Mouse (Mus musculus): Measurements from ENCODE around the gene Doc2a. TPM values are rescaled to one million over a fixed set of nuclear protein-coding genes. Genes with fewer than 3 reads are reported as not detected.

Gene Doc2a
- polyA plus RNA-seq, 1 experiment from 2014 or later, result 7.7 TPM

DNA sequence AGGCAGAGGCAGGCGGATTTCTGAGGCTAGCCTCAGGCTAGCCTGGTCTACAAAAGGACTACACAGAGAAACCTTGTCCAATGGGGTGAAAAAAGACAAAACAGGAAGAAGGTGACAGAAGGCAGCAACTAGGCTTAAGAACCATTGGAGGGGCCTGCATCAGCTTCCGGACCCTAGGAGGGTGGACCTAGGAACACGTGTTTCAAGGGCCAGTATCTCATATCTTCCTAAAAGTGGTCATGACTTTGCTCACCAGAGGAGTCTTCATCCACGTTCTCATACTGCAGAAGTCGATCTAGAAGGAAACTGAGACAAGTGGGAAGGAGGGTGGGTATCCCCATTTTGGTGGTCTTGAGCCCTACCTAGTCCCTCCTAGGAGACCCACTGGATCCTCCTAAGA lies 13.8 kb downstream of the Doc2a start:
- Histone ChIP-seq H3K27ac (no peak overlapping the region), H3K36me3 (ENCODE audit: insufficient read depth, low read length) (peaks cover 32% of the 10 kb centered on the region), H3K4me2 (ENCODE audit: low read length) (peak overlapping the region; percentile 76), H3K4me3 (replicated peaks; ENCODE audit: low read depth, low read length) (peak overlapping the region; percentile 51), H3K27me3 (ENCODE audit: insufficient read depth, low read length) (no peaks in the 10 kb centered on the region), H3K9me3 (replicated peaks; ENCODE audit: low read length) (no peaks in the 10 kb centered on the region), H3K4me1 (replicated peaks; ENCODE audit: insufficient read depth, low read length) (peaks cover 8% of the 10 kb centered on the region; the same call in 1 of the 2 replicates), H3K9ac (ENCODE audit: low read depth, low read length) (peak overlapping the region; percentile 61; the same call in 1 of the 2 replicates)
- TF ChIP-seq CTCF (IDR thresholded peaks at IDR 0.05; ENCODE audit: low read depth), result no peak
- 63% methylated on average over 5 of the region's 5 CpGs for WGBS
- ATAC-seq (replicated peaks; ENCODE audit: low FRiP score, low read depth) (no peak), DNase-seq (ENCODE audit: low spot score) (no peak)

DNA sequence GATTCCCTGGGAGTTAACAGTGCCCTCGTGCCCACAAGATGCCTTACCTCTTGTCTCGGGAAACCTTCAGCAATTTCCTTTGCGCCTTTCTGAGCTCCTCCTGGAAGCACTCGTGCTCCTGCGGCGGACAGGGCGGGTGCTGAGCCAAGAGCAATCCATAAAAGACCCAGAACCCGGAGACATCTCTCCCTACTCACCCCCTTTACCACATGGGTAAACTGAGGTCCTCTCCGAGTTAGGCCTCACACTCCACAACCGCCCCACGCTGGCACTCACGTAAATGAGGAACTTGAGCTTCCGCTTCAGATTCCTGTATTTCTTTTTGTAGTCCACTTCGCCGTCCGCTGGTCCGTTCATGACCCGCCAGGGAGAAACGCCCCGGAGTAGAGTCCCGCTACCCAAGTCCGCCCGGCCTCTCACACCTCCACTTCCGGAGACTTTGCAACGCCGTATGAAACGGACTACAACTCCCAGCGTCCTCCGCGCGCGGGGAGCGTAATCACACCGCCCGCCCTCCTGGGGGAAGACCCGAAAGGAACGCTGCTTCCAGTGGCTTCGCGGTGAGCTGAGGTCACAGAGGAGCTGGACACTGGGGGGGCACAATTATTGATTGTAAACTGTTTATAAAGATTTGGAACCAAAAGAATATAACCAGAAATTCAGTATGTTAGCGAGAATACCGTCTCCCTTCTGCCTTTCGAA lies 14.4 kb downstream of the Doc2a start, which contains the start of gene Hirip3:
Gene Hirip3 (plus strand): TSS at position 544 of the 702 bp plus-strand sequence.
- ATAC-seq (replicated peaks; ENCODE audit: low FRiP score, low read depth) (peak; percentile 91), DNase-seq (ENCODE audit: low spot score) (peak; percentile 97)
- Histone ChIP-seq H3K9me3 (replicated peaks; ENCODE audit: low read length) (no peaks in the 10 kb centered on the region), H3K9ac (ENCODE audit: low read depth, low read length) (peak within 1 kb of the TSS; percentile 61), H3K36me3 (ENCODE audit: insufficient read depth, low read length) (peaks cover 32% of the 10 kb centered on the region), H3K27me3 (ENCODE audit: insufficient read depth, low read length) (no peaks in the 10 kb centered on the region), H3K4me3 (replicated peaks; ENCODE audit: low read depth, low read length) (peak within 1 kb of the TSS; percentile 51), H3K4me2 (ENCODE audit: low read length) (peak within 1 kb of the TSS; percentile 76), H3K27ac (peak within 1 kb of the TSS; percentile 70), H3K4me1 (replicated peaks; ENCODE audit: insufficient read depth, low read length) (peaks cover 8% of the 10 kb centered on the region; the same call in 1 of the 2 replicates)
- TF ChIP-seq CTCF (IDR thresholded peaks at IDR 0.05; ENCODE audit: low read depth), result no peak
- 1% methylated on average over 42 of the region's 42 CpGs for WGBS

GRCm38 (mm10) chr7:126862147-126862784 lies 15.1 kb downstream of the Doc2a start, which contains the start of gene Ino80e:
Gene Ino80e, minus strand, starts transcription at chr7:126862377.
- Histone ChIP-seq H3K9ac (ENCODE audit: low read depth, low read length) (peak within 1 kb of the TSS; percentile 61), H3K36me3 (ENCODE audit: insufficient read depth, low read length) (peaks cover 32% of the 10 kb centered on the region), H3K27ac (peak within 1 kb of the TSS; percentile 70), H3K9me3 (replicated peaks; ENCODE audit: low read length) (no peaks in the 10 kb centered on the region), H3K4me2 (ENCODE audit: low read length) (peak within 1 kb of the TSS; percentile 76), H3K4me1 (replicated peaks; ENCODE audit: insufficient read depth, low read length) (peaks cover 8% of the 10 kb centered on the region; the same call in 1 of the 2 replicates), H3K27me3 (ENCODE audit: insufficient read depth, low read length) (no peaks in the 10 kb centered on the region), H3K4me3 (replicated peaks; ENCODE audit: low read depth, low read length) (peak within 1 kb of the TSS; percentile 51)
- under 1% methylated on average over 41 of the region's 41 CpGs for WGBS
- ATAC-seq (replicated peaks; ENCODE audit: low FRiP score, low read depth) (peak; percentile 68), DNase-seq (ENCODE audit: low spot score) (peak; percentile 98)
- TF ChIP-seq CTCF (IDR thresholded peaks at IDR 0.05; ENCODE audit: low read depth), result no peak

DNA sequence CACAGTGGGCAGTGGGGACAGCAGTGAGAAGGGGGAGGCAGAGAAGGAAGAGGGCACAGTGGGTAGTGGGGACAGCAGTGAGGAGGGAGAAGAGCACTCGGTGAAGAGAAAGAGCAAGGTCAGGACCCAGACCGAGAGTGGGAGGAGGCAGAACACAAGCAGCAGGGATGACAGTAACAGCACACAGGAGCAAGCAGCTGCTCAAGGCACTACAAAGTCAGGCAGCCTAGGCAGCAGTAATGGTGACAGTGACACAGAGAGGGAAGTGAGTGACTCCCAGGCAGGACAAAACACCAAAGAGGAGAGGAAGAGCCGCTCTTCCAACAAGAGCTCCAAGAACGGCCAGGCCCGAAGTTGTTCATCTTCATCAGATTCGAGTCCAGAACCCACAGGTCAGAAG lies 16.6 kb downstream of the Doc2a start:
- peak overlapping the region; percentile 76 for H3K4me2 ChIP-seq (ENCODE audit: low read length)
- WGBS, result 47% methylated on average over 6 of the region's 6 CpGs
- H3K27me3 ChIP-seq (ENCODE audit: insufficient read depth, low read length), result no peaks in the 10 kb centered on the region
- ATAC-seq (replicated peaks; ENCODE audit: low FRiP score, low read depth) (no peak), DNase-seq (ENCODE audit: low spot score) (peak; percentile 19)
- peaks cover 41% of the 10 kb centered on the region for H3K36me3 ChIP-seq (ENCODE audit: insufficient read depth, low read length)
- H3K9ac ChIP-seq (ENCODE audit: low read depth, low read length), result peak overlapping the region; percentile 35
- no peaks in the 10 kb centered on the region for H3K9me3 ChIP-seq (replicated peaks; ENCODE audit: low read length)
- H3K4me1 ChIP-seq (replicated peaks; ENCODE audit: insufficient read depth, low read length), result peaks cover 8% of the 10 kb centered on the region; the same call in 1 of the 2 replicates
- H3K4me3 ChIP-seq (replicated peaks; ENCODE audit: low read depth, low read length), result no peak overlapping the region
- no peak overlapping the region for H3K27ac ChIP-seq
- TF ChIP-seq CTCF (IDR thresholded peaks at IDR 0.05; ENCODE audit: low read depth), result no peak

DNA sequence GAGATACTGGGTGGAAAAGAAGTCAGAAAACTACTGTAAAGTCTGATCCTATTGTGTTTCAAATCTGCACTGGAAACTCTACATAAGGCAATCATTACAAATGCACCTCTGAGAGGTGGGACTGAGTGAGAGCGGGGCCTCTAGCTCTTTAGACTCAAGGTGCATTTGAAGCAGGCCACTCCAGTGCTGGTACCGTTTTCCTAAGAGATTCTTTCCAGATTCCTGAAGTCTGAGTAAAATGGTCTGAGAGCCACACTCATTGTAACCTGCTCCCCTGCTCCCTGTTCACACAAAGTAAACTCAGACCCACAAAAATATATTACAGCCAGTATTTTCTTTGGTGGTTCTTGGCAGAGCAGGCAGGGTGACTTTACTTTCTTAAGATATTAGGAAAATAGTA lies 20.3 kb downstream of the Doc2a start:
- no peak for ATAC-seq (replicated peaks; ENCODE audit: low FRiP score, low read depth)
- 96% methylated on average over 2 of the region's 2 CpGs for WGBS
- no peaks in the 10 kb centered on the region for H3K9me3 ChIP-seq (replicated peaks; ENCODE audit: low read length)

DNA sequence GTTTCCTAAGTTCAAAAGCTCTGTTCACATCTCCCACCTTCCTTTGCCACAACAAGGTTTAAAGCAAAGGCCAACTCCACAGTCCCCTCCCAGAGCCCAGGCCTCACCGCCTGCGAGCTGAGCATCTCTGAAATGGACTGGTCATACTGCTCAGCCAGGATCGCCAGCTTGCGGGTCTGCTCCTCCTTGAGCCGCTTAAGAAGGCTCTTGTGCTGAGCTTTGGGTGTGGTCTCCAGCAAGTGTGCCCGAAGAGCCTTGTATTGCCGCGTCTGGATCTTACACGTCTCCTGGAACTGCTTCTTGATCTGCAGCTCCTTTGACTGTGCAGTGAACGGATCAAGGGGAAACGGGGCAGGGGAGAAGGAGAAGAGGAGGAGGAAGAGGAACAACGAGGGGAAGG lies 20.8 kb downstream of the Doc2a start:
- DNase-seq (ENCODE audit: low spot score), result no peak
- no peak for TF ChIP-seq CTCF (IDR thresholded peaks at IDR 0.05; ENCODE audit: low read depth)
- Histone ChIP-seq H3K27me3 (ENCODE audit: insufficient read depth, low read length) (no peaks in the 10 kb centered on the region), H3K27ac (no peak overlapping the region), H3K9me3 (replicated peaks; ENCODE audit: low read length) (no peaks in the 10 kb centered on the region), H3K9ac (ENCODE audit: low read depth, low read length) (no peak overlapping the region), H3K4me2 (ENCODE audit: low read length) (no peak overlapping the region), H3K4me1 (replicated peaks; ENCODE audit: insufficient read depth, low read length) (peaks cover 3% of the 10 kb centered on the region; the same call in 1 of the 2 replicates), H3K36me3 (ENCODE audit: insufficient read depth, low read length) (peaks cover 80% of the 10 kb centered on the region), H3K4me3 (replicated peaks; ENCODE audit: low read depth, low read length) (no peak overlapping the region)
- no peak for ATAC-seq (replicated peaks; ENCODE audit: low FRiP score, low read depth)
- WGBS, result 88% methylated on average over 12 of the region's 12 CpGs

More for the DNA sequence above, 20.3 kb downstream of the Doc2a start:
- Histone ChIP-seq H3K4me3 (replicated peaks; ENCODE audit: low read depth, low read length) (no peak overlapping the region), H3K4me2 (ENCODE audit: low read length) (no peak overlapping the region), H3K27me3 (ENCODE audit: insufficient read depth, low read length) (no peaks in the 10 kb centered on the region), H3K9ac (ENCODE audit: low read depth, low read length) (no peak overlapping the region), H3K4me1 (replicated peaks; ENCODE audit: insufficient read depth, low read length) (peaks cover 8% of the 10 kb centered on the region; the same call in 1 of the 2 replicates), H3K36me3 (ENCODE audit: insufficient read depth, low read length) (peaks cover 75% of the 10 kb centered on the region), H3K27ac (no peak overlapping the region)
- no peak for DNase-seq (ENCODE audit: low spot score)
- TF ChIP-seq CTCF (IDR thresholded peaks at IDR 0.05; ENCODE audit: low read depth), result no peak
